Comparison of ENCODE assay signal across 8 mouse cellular contexts in genomic region chr9:107950460-107951355, GRCm38 (mm10). TPM values are rescaled to one million over a fixed set of nuclear protein-coding genes. Genes with fewer than 3 reads are reported as not detected.
DNase-seq lines count a peak whose midpoint lies in the region; ATAC-seq and TF ChIP-seq lines count a peak whose summit lies in the region.

No protein-coding gene starts in this region.

- peaks cover 0 to 13% of the 10 kb centered on the region in 2 experiments; a peak in 2 of 4 replicates for H3K4me1 ChIP-seq in MEL (ENCODE audit: control insufficient read depth in 1 of 2, insufficient read depth in 2 of 2, low read length in 2 of 2)
- H3K4me1 ChIP-seq in cerebellum, adult 2 months (ENCODE audit: control insufficient read depth, insufficient read depth, low read length), result peaks cover 4% of the 10 kb centered on the region; the same call in 1 of the 2 replicates
- H3K4me1 ChIP-seq in forebrain, postnatal 0 days (ENCODE audit: insufficient read depth), result no peaks in the 10 kb centered on the region
- no peaks in the 10 kb centered on the region for H3K4me1 ChIP-seq in lung, adult 2 months (ENCODE audit: control insufficient read depth, insufficient read depth, low read length)
- peaks cover 15% of the 10 kb centered on the region for H3K4me1 ChIP-seq in neural tube, embryonic 15.5 days

- DNase-seq in MEL (ENCODE audit: low read depth, low spot score), result peak; percentile 95
- DNase-seq in cerebellum, adult 2 months, result peak; percentile 90 to 91
- peak; percentile 95 for DNase-seq in forebrain, postnatal 0 days
- DNase-seq in heart, postnatal 4 days, result peak; percentile 95
- peak; percentile 90 to 92 for DNase-seq in layer of hippocampus, adult 2 months (ENCODE audit: low spot score in 2 of 2)
- DNase-seq in lung, adult 2 months, result peak; percentile 90
- peak; percentile 95 for DNase-seq in testis, postnatal 10 days (ENCODE audit: low spot score)

- peak; percentile 67 to 94; a peak in 2 of 4 replicates for TF ChIP-seq POLR2A in MEL (IDR thresholded peaks at IDR 0.05; ENCODE audit: control insufficient read depth in 1 of 2, insufficient read depth in 1 of 2, low read depth in 1 of 2, low read length in 2 of 2, poor library complexity in 1 of 2)
- TF ChIP-seq POLR2A in cerebellum, adult 2 months (IDR thresholded peaks at IDR 0.05; ENCODE audit: borderline replicate concordance, insufficient read depth, low read length), result peak; percentile 84; the same call in 1 of the 2 replicates
- peak; percentile 72; the same call in 1 of the 2 replicates for TF ChIP-seq POLR2A in lung, adult 2 months (IDR thresholded peaks at IDR 0.05; ENCODE audit: borderline replicate concordance, extremely low read depth, low read depth, low read length)

- H3K4me2 ChIP-seq in forebrain, postnatal 0 days (ENCODE audit: low read depth), result peak overlapping the region; percentile 79
- H3K4me2 ChIP-seq in neural tube, embryonic 15.5 days, result peak overlapping the region; percentile 77

- no peak for TF ChIP-seq CTCF in MEL (IDR thresholded peaks at IDR 0.05 in 2 of 3, conservative IDR thresholded peaks at IDR 0.05 in 1 of 3; ENCODE audit: control insufficient read depth in 1 of 3, insufficient read depth in 1 of 3, low read depth in 2 of 3, low read length in 3 of 3, poor library complexity in 1 of 3, severe bottlenecking in 1 of 3)
- TF ChIP-seq CTCF in cerebellum, adult 2 months (IDR thresholded peaks at IDR 0.05; ENCODE audit: borderline replicate concordance, insufficient read depth, low read depth, low read length), result no peak
- TF ChIP-seq CTCF in forebrain, postnatal 0 days (IDR thresholded peaks at IDR 0.05; ENCODE audit: low read depth), result no peak
- TF ChIP-seq CTCF in layer of hippocampus, adult 2 months (conservative IDR thresholded peaks at IDR 0.05), result peak; percentile 12; the same call in 1 of the 2 replicates
- TF ChIP-seq CTCF in lung, adult 2 months (IDR thresholded peaks at IDR 0.05; ENCODE audit: insufficient read depth, low read length), result no peak

- H3K79me2 ChIP-seq in MEL (ENCODE audit: control insufficient read depth, insufficient read depth, low read length, poor library complexity), result peaks cover 33% of the 10 kb centered on the region

- 12% methylated on average over 45 of the region's 45 CpGs for WGBS in cerebellum, adult 2 months
- WGBS in forebrain, postnatal 0 days, result 14% methylated on average over 45 of the region's 45 CpGs
- WGBS in lung, adult 2 months, result 10% methylated on average over 45 of the region's 45 CpGs
- WGBS in neural tube, embryonic 15.5 days, result 16% methylated on average over 45 of the region's 45 CpGs

- H3K9me3 ChIP-seq in MEL (replicated peaks; ENCODE audit: insufficient read depth, low read length), result no peaks in the 10 kb centered on the region
- H3K9me3 ChIP-seq in forebrain, postnatal 0 days (ENCODE audit: low read length), result no peaks in the 10 kb centered on the region
- H3K9me3 ChIP-seq in neural tube, embryonic 15.5 days (replicated peaks), result no peaks in the 10 kb centered on the region

- H3K27ac ChIP-seq in MEL (ENCODE audit: control insufficient read depth, low read depth, low read length), result peak overlapping the region; percentile 71
- peak overlapping the region; percentile 37 for H3K27ac ChIP-seq in cerebellum, adult 2 months (ENCODE audit: insufficient read depth, low read length)
- H3K27ac ChIP-seq in forebrain, postnatal 0 days (ENCODE audit: low read depth, low read length), result peak overlapping the region; percentile 78
- peak overlapping the region; percentile 87 for H3K27ac ChIP-seq in layer of hippocampus, adult 2 months
- H3K27ac ChIP-seq in neural tube, embryonic 15.5 days (replicated peaks), result peak overlapping the region; percentile 83

- peak overlapping the region; percentile 90 for H3K9ac ChIP-seq in MEL (ENCODE audit: control insufficient read depth, low read depth, low read length, poor library complexity, severe bottlenecking)
- H3K9ac ChIP-seq in forebrain, postnatal 0 days, result peak overlapping the region; percentile 60
- H3K9ac ChIP-seq in neural tube, embryonic 15.5 days (replicated peaks), result peak overlapping the region; percentile 43

- TF ChIP-seq RAD21 in MEL (IDR thresholded peaks at IDR 0.05; ENCODE audit: low read depth, low read length), result no peak

- H3K36me3 ChIP-seq in MEL (ENCODE audit: control insufficient read depth in 1 of 2, insufficient read depth in 2 of 2, low read length in 2 of 2), result peaks cover 4 to 12% of the 10 kb centered on the region in 2 experiments; a peak in 2 of 4 replicates
- peaks cover 25% of the 10 kb centered on the region for H3K36me3 ChIP-seq in forebrain, postnatal 0 days (ENCODE audit: insufficient read depth)
- H3K36me3 ChIP-seq in neural tube, embryonic 15.5 days, result 0 out of 2 replicates have a peak, but pooled peaks cover 2% of the 10 kb centered on the region

- ATAC-seq in forebrain, postnatal 0 days, result peak; percentile 100
- ATAC-seq in neural tube, embryonic 15.5 days (ENCODE audit: low FRiP score), result peak; percentile 96

- peak overlapping the region; percentile 85 to 96 for H3K4me3 ChIP-seq in MEL (ENCODE audit: control insufficient read depth in 1 of 2, insufficient read depth in 1 of 2, low read depth in 2 of 2, low read length in 2 of 2)
- peak overlapping the region; percentile 75 for H3K4me3 ChIP-seq in cerebellum, adult 2 months (replicated peaks; ENCODE audit: insufficient read depth, low read depth, low read length)
- H3K4me3 ChIP-seq in forebrain, postnatal 0 days (ENCODE audit: low read depth, low read length), result peak overlapping the region; percentile 54
- H3K4me3 ChIP-seq in layer of hippocampus, adult 2 months, result peak overlapping the region; percentile 66
- peak overlapping the region; percentile 75 for H3K4me3 ChIP-seq in lung, adult 2 months (replicated peaks; ENCODE audit: extremely low read depth, low read depth, low read length)
- peak overlapping the region; percentile 55 for H3K4me3 ChIP-seq in neural tube, embryonic 15.5 days (replicated peaks)

- no peak; a peak in 1 of 4 replicates for TF ChIP-seq EP300 in MEL (IDR thresholded peaks at IDR 0.05; ENCODE audit: low read depth in 1 of 2, low read length in 2 of 2)

- no peaks in the 10 kb centered on the region for H3K27me3 ChIP-seq in MEL (ENCODE audit: control insufficient read depth in 1 of 2, insufficient read depth in 2 of 2, low read length in 2 of 2)
- H3K27me3 ChIP-seq in cerebellum, adult 2 months (ENCODE audit: control insufficient read depth, insufficient read depth, low read length), result no peaks in the 10 kb centered on the region
- H3K27me3 ChIP-seq in forebrain, postnatal 0 days (ENCODE audit: insufficient read depth, low read length), result no peaks in the 10 kb centered on the region
- H3K27me3 ChIP-seq in neural tube, embryonic 15.5 days (replicated peaks), result no peaks in the 10 kb centered on the region

RNA-seq across cellular contexts. Expression of gene Traip, which starts 0.8 kb away (rescaled TPM):
- total RNA-seq in MEL (2012; rRNA removed), result 37.3 and 43.6 TPM in 2 replicates
- polyA plus RNA-seq in MEL (2012; ENCODE audit: insufficient read depth in 1 of 2, insufficient read length in 2 of 2, low read depth in 1 of 2, low replicate concordance in 2 of 2, missing spikeins in 1 of 2), result 10 to 100 TPM in 1 of 2 experiments, not detected in 1; 65.2 TPM
- polyA plus RNA-seq in cerebellum, adult 2 months (2012; rRNA removed), result 1.5 and 2.2 TPM in 2 replicates
- total RNA-seq in forebrain, postnatal 0 days (2014; rRNA removed), result 11.0 and 15.7 TPM in 2 replicates
- polyA plus RNA-seq in forebrain, postnatal 0 days (2015; fragmentation: Nextera tagmentation; extraction: Ambion mirVana), result 11.2 TPM in 2 replicates
- total RNA-seq in heart, postnatal 4 days (2021), result 10 to 100 TPM in 1 of 2 experiments, 1 to 10 TPM in 1; 7.4 to 10.5 TPM
- 10 to 100 TPM; 23.1 to 23.9 TPM for total RNA-seq in layer of hippocampus, adult 2 months (2021)
- polyA plus RNA-seq in lung, adult 2 months (2012; rRNA removed), result 0.79 and 0.93 TPM in 2 replicates
- 6.1 and 10.2 TPM in 2 replicates for polyA plus RNA-seq in neural tube, embryonic 15.5 days (2015; fragmentation: Nextera tagmentation; extraction: Ambion mirVana)

RNA-seq across cellular contexts. Expression of gene Camkv, which starts 15.2 kb away (rescaled TPM):
- total RNA-seq in MEL (2012; rRNA removed), result 0.08 and 0.39 TPM in 2 replicates
- polyA plus RNA-seq in MEL (2012; ENCODE audit: insufficient read depth in 1 of 2, insufficient read length in 2 of 2, low read depth in 1 of 2, low replicate concordance in 2 of 2, missing spikeins in 1 of 2), result under 1 TPM in 1 of 2 experiments, not detected in 1; 0.14 TPM
- polyA plus RNA-seq in cerebellum, adult 2 months (2012; rRNA removed), result 20.2 and 25.1 TPM in 2 replicates
- 228 and 329 TPM in 2 replicates for total RNA-seq in forebrain, postnatal 0 days (2014; rRNA removed)
- 194 and 197 TPM in 2 replicates for polyA plus RNA-seq in forebrain, postnatal 0 days (2015; fragmentation: Nextera tagmentation; extraction: Ambion mirVana)
- not detected for total RNA-seq in heart, postnatal 4 days (2021)
- 100 to 1,000 TPM; 532 to 547 TPM for total RNA-seq in layer of hippocampus, adult 2 months (2021)
- polyA plus RNA-seq in lung, adult 2 months (2012; rRNA removed), result 0.06 and 0.09 TPM in 2 replicates
- polyA plus RNA-seq in neural tube, embryonic 15.5 days (2015; fragmentation: Nextera tagmentation; extraction: Ambion mirVana), result 43.3 and 49.1 TPM in 2 replicates

RNA-seq across cellular contexts. Expression of gene Actl11, which starts 22.4 kb away (rescaled TPM):
- total RNA-seq in MEL (2012; rRNA removed), result not detected in 2 replicates
- polyA plus RNA-seq in MEL (2012; ENCODE audit: insufficient read depth in 1 of 2, insufficient read length in 2 of 2, low read depth in 1 of 2, low replicate concordance in 2 of 2, missing spikeins in 1 of 2), result not detected
- polyA plus RNA-seq in cerebellum, adult 2 months (2012; rRNA removed), result not detected in 2 replicates
- not detected in 2 replicates for total RNA-seq in forebrain, postnatal 0 days (2014; rRNA removed)
- polyA plus RNA-seq in forebrain, postnatal 0 days (2015; fragmentation: Nextera tagmentation; extraction: Ambion mirVana), result not detected in 2 replicates
- not detected for total RNA-seq in heart, postnatal 4 days (2021)
- not detected for total RNA-seq in layer of hippocampus, adult 2 months (2021)
- polyA plus RNA-seq in lung, adult 2 months (2012; rRNA removed), result not detected in 2 replicates
- polyA plus RNA-seq in neural tube, embryonic 15.5 days (2015; fragmentation: Nextera tagmentation; extraction: Ambion mirVana), result not detected in 2 replicates

RNA-seq across cellular contexts. Expression of gene Uba7, which starts 24.6 kb away (rescaled TPM):
- 15.8 and 18.1 TPM in 2 replicates for total RNA-seq in MEL (2012; rRNA removed)
- 10 to 100 TPM in 1 of 2 experiments, not detected in 1; 44.1 TPM for polyA plus RNA-seq in MEL (2012; ENCODE audit: insufficient read depth in 1 of 2, insufficient read length in 2 of 2, low read depth in 1 of 2, low replicate concordance in 2 of 2, missing spikeins in 1 of 2)
- polyA plus RNA-seq in cerebellum, adult 2 months (2012; rRNA removed), result 8.0 and 10.0 TPM in 2 replicates
- 3.5 and 4.0 TPM in 2 replicates for total RNA-seq in forebrain, postnatal 0 days (2014; rRNA removed)
- 4.5 and 4.8 TPM in 2 replicates for polyA plus RNA-seq in forebrain, postnatal 0 days (2015; fragmentation: Nextera tagmentation; extraction: Ambion mirVana)
- total RNA-seq in heart, postnatal 4 days (2021), result 10 to 100 TPM; 13.6 to 13.9 TPM
- total RNA-seq in layer of hippocampus, adult 2 months (2021), result 1 to 10 TPM; 5.4 to 5.7 TPM
- 94.0 and 124 TPM in 2 replicates for polyA plus RNA-seq in lung, adult 2 months (2012; rRNA removed)
- 5.6 and 23.0 TPM in 2 replicates for polyA plus RNA-seq in neural tube, embryonic 15.5 days (2015; fragmentation: Nextera tagmentation; extraction: Ambion mirVana)

RNA-seq across cellular contexts. Expression of gene Gm20661, which starts 32.1 kb away (rescaled TPM):
- 0.26 and 0.35 TPM in 2 replicates for total RNA-seq in MEL (2012; rRNA removed)
- under 1 TPM in 1 of 2 experiments, not detected in 1; 0.85 TPM for polyA plus RNA-seq in MEL (2012; ENCODE audit: insufficient read depth in 1 of 2, insufficient read length in 2 of 2, low read depth in 1 of 2, low replicate concordance in 2 of 2, missing spikeins in 1 of 2)
- 0.20 and 0.38 TPM in 2 replicates for polyA plus RNA-seq in cerebellum, adult 2 months (2012; rRNA removed)
- total RNA-seq in forebrain, postnatal 0 days (2014; rRNA removed), result 0.46 TPM in 1 of 2 replicates, not detected in the other
- polyA plus RNA-seq in forebrain, postnatal 0 days (2015; fragmentation: Nextera tagmentation; extraction: Ambion mirVana), result 0.12 and 0.20 TPM in 2 replicates
- 1 to 10 TPM in 1 of 2 experiments, under 1 TPM in 1; 0.72 to 1.2 TPM for total RNA-seq in heart, postnatal 4 days (2021)
- total RNA-seq in layer of hippocampus, adult 2 months (2021), result 1 to 10 TPM; 1.1 to 1.7 TPM
- 3.3 and 5.5 TPM in 2 replicates for polyA plus RNA-seq in lung, adult 2 months (2012; rRNA removed)
- 1.2 and 3.1 TPM in 2 replicates for polyA plus RNA-seq in neural tube, embryonic 15.5 days (2015; fragmentation: Nextera tagmentation; extraction: Ambion mirVana)

Comparison
In these comparisons a context has a peak if more than half of its experiments do, and no peak if none do; other contexts are left out.
1. Peak in every context shown above with its lines: DNase-seq, ATAC-seq, H3K4me3 ChIP-seq and H3K27ac ChIP-seq.
2. H3K27ac ChIP-seq: peak in every context shown above with its lines; median percentile 87 in layer of hippocampus, adult 2 months; 83 in neural tube, embryonic 15.5 days; 78 in forebrain, postnatal 0 days; 71 in MEL; 37 in cerebellum, adult 2 months.
3. RNA of gene Camkv, which starts 15.2 kb away (polyA plus RNA-seq): 194 to 197 TPM in forebrain, postnatal 0 days, 43.3 to 49.1 TPM in neural tube, embryonic 15.5 days and 20.2 to 25.1 TPM in cerebellum, adult 2 months; 0.14 TPM in MEL and 0.06 to 0.09 TPM in lung, adult 2 months; every median in the first group is over 10 times any median in the second.